ENCODE assay signal across 8 mouse cellular contexts in the genomic region with DNA sequence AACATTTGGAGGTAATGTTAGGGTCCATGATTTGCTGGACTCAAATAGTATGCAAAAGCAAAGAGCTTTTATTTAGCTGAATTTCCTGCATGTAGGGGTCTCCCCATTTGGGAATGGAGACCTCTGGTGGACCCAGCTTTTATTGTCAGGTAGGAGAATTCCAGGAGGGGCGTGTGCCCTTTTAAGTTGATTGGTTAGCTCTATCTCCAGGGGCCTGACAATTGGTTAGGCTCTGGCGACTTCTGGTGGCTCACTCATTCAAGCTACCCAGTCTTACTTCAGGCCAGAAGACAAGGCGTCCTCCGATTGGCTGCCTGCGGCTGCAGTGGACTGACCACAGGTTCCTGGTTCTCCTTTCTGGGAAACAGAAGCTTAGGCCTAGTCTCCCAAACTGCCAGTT. TPM values are rescaled to one million over a fixed set of nuclear protein-coding genes. Genes with fewer than 3 reads are reported as not detected.
A peak's percentile ranks its signal among the peaks of the same experiment; 100 is the strongest.
DNase-seq lines count a peak whose midpoint lies in the region; ATAC-seq and TF ChIP-seq lines count a peak whose summit lies in the region.

No protein-coding gene starts in this region.

- 0 out of 4 replicates have a peak overlapping the region, but pooled peaks of 1 of the 2 experiments have one; percentile 49 for H3K27ac ChIP-seq in heart, embryonic 14.5 days (replicated peaks in 1 of 2; ENCODE audit: control insufficient read depth in 1 of 2, insufficient read depth in 1 of 2, low read depth in 2 of 2, low read length in 2 of 2)
- no peak overlapping the region for H3K27ac ChIP-seq in limb, embryonic 11.5 days (replicated peaks; ENCODE audit: low read depth, low read length)

- TF ChIP-seq CTCF in E14TG2a.4 (conservative IDR thresholded peaks at IDR 0.05; ENCODE audit: low read length), result peak; percentile 28; the same call in 1 of the 2 replicates

- peak; percentile 73 for ATAC-seq in heart, embryonic 14.5 days (ENCODE audit: insufficient number of reproducible peaks, insufficient read depth, low FRiP score, low read depth)
- peak; percentile 78 for ATAC-seq in limb, embryonic 11.5 days (ENCODE audit: insufficient number of reproducible peaks, low FRiP score, low TSS enrichment, low read depth)
- no peak for ATAC-seq in inflammation-experienced regulatory T-cells, adult 6 months

- no peaks in the 10 kb centered on the region for H3K36me3 ChIP-seq in E14TG2a.4 (ENCODE audit: insufficient read depth, low read length)
- H3K36me3 ChIP-seq in heart, embryonic 14.5 days (ENCODE audit: control insufficient read depth, insufficient read depth, low read length), result no peaks in the 10 kb centered on the region
- H3K36me3 ChIP-seq in limb, embryonic 11.5 days (ENCODE audit: control insufficient read depth, insufficient read depth, low read length), result no peaks in the 10 kb centered on the region

- peak; percentile 11 for DNase-seq in NIH3T3 (ENCODE audit: low read depth)
- peak; percentile 58 for DNase-seq in limb, embryonic 11.5 days (ENCODE audit: low spot score)
- peak; percentile 44 for DNase-seq in retina, embryonic 14.5 days (ENCODE audit: low spot score)
- DNase-seq in layer of hippocampus, adult 11-12 months (ENCODE audit: low spot score), result no peak
- no peak for DNase-seq in gastrocnemius, postnatal 36 days

- intact Hi-C loops in gastrocnemius, postnatal 36 days (cut with DNase I), result no loop called here

- H3K9me3 ChIP-seq in E14TG2a.4 (ENCODE audit: low read length), result no peaks in the 10 kb centered on the region
- H3K9me3 ChIP-seq in heart, embryonic 14.5 days (ENCODE audit: control insufficient read depth, low read length), result no peaks in the 10 kb centered on the region
- H3K9me3 ChIP-seq in limb, embryonic 11.5 days (ENCODE audit: control insufficient read depth, low read length), result no peaks in the 10 kb centered on the region

- H3K27me3 ChIP-seq in E14TG2a.4 (ENCODE audit: insufficient read depth, low read length), result no peaks in the 10 kb centered on the region
- no peaks in the 10 kb centered on the region for H3K27me3 ChIP-seq in heart, embryonic 14.5 days (ENCODE audit: control insufficient read depth, insufficient read depth, low read length)
- no peaks in the 10 kb centered on the region for H3K27me3 ChIP-seq in limb, embryonic 11.5 days (ENCODE audit: control insufficient read depth, insufficient read depth, low read length)

- 34% methylated on average over 5 of the region's 5 CpGs for WGBS in heart, embryonic 14.5 days
- 39% methylated on average over 5 of the region's 5 CpGs for WGBS in limb, embryonic 11.5 days

- H3K9ac ChIP-seq in heart, embryonic 14.5 days (ENCODE audit: low read length), result no peak overlapping the region
- H3K9ac ChIP-seq in limb, embryonic 11.5 days (ENCODE audit: low read length), result no peak overlapping the region

- no peak overlapping the region for H3K4me2 ChIP-seq in heart, embryonic 14.5 days (ENCODE audit: low read length)
- H3K4me2 ChIP-seq in limb, embryonic 11.5 days (ENCODE audit: low read depth, severe bottlenecking), result no peak overlapping the region

- H3K4me3 ChIP-seq in E14TG2a.4 (replicated peaks; ENCODE audit: low read length), result no peak overlapping the region
- H3K4me3 ChIP-seq in heart, embryonic 14.5 days (ENCODE audit: control insufficient read depth in 1 of 2, insufficient read depth in 1 of 2, low read depth in 1 of 2, low read length in 2 of 2), result no peak overlapping the region
- H3K4me3 ChIP-seq in limb, embryonic 11.5 days (ENCODE audit: low read depth, low read length), result no peak overlapping the region

- H3K4me1 ChIP-seq in E14TG2a.4 (replicated peaks; ENCODE audit: low read depth, low read length), result peaks cover 51% of the 10 kb centered on the region
- H3K4me1 ChIP-seq in heart, embryonic 14.5 days (ENCODE audit: control insufficient read depth in 2 of 2, insufficient read depth in 2 of 2, low read length in 2 of 2), result peaks cover 5 to 17% of the 10 kb centered on the region in 2 experiments
- H3K4me1 ChIP-seq in limb, embryonic 11.5 days (ENCODE audit: control insufficient read depth, insufficient read depth, low read length), result peaks cover 10% of the 10 kb centered on the region

RNA-seq across cellular contexts. Expression of a gene that starts 28.3 kb away (rescaled TPM):
- 19.0 and 22.0 TPM in 2 replicates for polyA plus RNA-seq in heart, embryonic 14.5 days (2014; fragmentation: Nextera tagmentation; extraction: Ambion mirVana)
- 30.3 and 30.5 TPM in 2 replicates for polyA plus RNA-seq in limb, embryonic 11.5 days (2014; fragmentation: Nextera tagmentation; extraction: Ambion mirVana)
- 1 to 10 TPM; 3.6 to 3.9 TPM for total RNA-seq in gastrocnemius, postnatal 36 days (2021)
- 10 to 100 TPM; 17.9 to 22.8 (median 22.3) TPM for polyA plus RNA-seq in inflammation-experienced regulatory T-cells, adult 6 months (2017; shearing (Covaris generic))

RNA-seq across cellular contexts. Expression of a gene that starts 28.6 kb away (rescaled TPM):
- polyA plus RNA-seq in heart, embryonic 14.5 days (2014; fragmentation: Nextera tagmentation; extraction: Ambion mirVana), result 10.0 and 12.9 TPM in 2 replicates
- 20.3 and 20.4 TPM in 2 replicates for polyA plus RNA-seq in limb, embryonic 11.5 days (2014; fragmentation: Nextera tagmentation; extraction: Ambion mirVana)
- total RNA-seq in gastrocnemius, postnatal 36 days (2021), result 1 to 10 TPM; 4.8 TPM
- polyA plus RNA-seq in inflammation-experienced regulatory T-cells, adult 6 months (2017; shearing (Covaris generic)), result 10 to 100 TPM in 2 of 3 experiments, 1 to 10 TPM in 1; 8.0 to 17.2 (median 14.0) TPM

Comparison
In these comparisons a context has a peak if more than half of its experiments do, and no peak if none do; other contexts are left out.
1. DNase-seq: peak in NIH3T3 (single experiment), limb, embryonic 11.5 days (single experiment) and retina, embryonic 14.5 days (single experiment); none in layer of hippocampus, adult 11-12 months (single experiment) and gastrocnemius, postnatal 36 days (0 of 2).